Mouse (Mus musculus) monocyte, adult 5-6 weeks (primary cell): ENCODE results near the gene Slc24a5. TPM values are rescaled to one million over a fixed set of nuclear protein-coding genes. Genes with fewer than 3 reads are reported as not detected.
"Not testable (repeated sequence)": the region's sequence is repeated elsewhere in the genome, so short reads cannot be mapped to it uniquely, and the experiment has no call there.

Experiments
- ATAC-seq: fragments of 153-309, 156-312 bp; replicated peaks from 2 replicates; pipeline ENCODE4 v1.8.0; 2017; ENCODE audit warnings: mild to moderate bottlenecking; ENCODE audit not compliant: low TSS enrichment, insufficient number of reproducible peaks, severe bottlenecking, poor library complexity, low FRiP score
- total RNA-seq: library from RNA; stranded (forward); fragments of 200-1000, 200-491, 200-594 nt; gene quantifications from 3 replicates; pipeline ENCODE4 v1.2.3, GENCODE M21; 2017

Slc24a5 gene
- total RNA-seq = 0.49 to 0.86 TPM in 2 of 3 replicates, not detected in the other

DNA sequence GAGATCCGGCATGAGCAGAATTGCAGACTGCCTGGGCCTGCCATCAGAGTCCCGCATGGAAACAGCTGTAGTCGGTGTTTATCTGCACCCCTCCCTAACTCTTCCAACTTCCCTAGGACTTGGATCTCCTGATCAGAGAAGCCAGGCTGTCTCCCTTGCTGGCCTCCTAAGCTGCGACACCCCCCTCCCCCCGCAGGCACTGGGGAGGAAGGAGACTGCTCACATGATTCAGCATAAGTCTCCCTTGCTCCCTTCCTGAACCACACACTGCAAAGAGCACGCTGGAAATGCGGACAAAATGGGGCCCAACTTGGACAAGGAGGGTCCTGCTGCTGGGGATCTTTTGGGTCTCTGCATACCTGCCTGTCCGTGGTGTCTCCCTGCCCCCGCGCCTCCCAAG, at the start of gene Slc24a5:
Slc24a5 (plus strand) TSS at position 231 of the 400 bp plus-strand sequence.
- ATAC-seq = no peak

DNA sequence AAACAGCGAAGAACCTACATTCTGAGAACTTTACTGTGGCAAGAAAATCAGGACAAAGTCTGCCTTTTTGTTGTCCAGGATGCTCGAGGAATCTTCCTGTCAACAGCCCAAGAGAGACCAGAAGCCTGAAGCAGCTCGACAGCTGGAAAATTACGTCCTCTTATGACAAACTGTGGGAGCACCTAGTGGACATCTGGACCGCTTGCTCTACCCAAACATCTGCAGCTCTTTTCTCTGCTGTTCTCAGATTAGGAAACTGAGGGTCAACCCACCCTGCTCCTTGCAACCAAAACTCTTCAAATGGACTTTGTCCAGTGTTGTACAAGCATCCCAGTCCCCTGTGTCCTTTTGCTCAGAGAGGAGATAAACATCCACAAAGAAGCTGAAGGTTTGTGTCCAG, 43.5 kb upstream of the Slc24a5 start:
- ATAC-seq = no peak

DNA sequence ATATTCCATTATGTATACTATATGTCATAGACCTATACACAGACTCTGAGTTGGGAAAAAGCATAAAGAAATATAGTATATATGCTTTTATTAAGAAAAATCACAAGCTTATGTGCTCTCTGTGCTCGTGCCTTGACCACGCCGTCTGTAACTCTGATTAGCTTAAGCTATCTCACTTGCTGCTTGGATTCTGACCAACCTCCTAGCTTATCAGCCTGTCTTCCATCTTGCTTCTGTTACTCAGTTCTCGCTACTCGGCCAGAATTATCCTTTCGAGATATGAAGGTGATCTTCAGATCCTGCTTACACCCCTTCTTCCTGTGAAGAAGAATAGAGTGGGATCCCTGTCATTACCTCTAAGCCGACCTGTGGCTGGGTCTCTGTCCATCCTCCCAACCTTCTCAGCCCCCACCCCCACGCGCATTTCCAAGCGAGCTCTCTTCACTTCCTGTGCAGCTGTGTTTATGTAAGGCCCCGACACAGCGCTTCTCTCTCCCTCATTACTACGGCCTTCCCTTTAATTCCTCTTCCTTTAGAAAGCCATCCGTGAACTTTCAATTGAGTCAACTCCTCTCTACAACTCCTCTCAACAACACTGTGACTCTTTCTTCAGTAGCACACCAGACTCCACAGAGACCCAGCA, 41.4 kb upstream of the Slc24a5 start:
- ATAC-seq = no peak

- ATAC-seq = no peak
Observed at GRCm38 (mm10) chr2:125030591-125030990, 37.3 kb upstream of the Slc24a5 start.

DNA sequence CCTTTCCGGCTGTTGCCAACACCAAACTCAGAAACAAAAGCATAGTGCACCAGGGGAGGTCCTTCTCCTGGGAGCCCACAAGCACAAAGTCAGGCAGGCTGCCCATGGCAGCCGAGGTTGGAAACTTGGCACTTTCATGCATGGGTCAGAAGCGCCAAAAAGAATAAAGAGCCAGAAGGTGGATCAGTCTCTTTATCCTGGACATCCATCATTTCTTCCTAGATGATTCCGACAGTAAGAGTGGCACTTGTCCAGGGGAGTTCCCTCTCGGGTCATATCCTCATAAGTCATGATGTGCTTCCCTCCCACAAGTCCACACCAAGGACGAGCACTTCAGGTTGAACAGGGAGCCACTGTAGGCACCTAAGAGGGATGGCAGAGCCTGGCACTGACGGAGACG, 36.8 kb upstream of the Slc24a5 start:
- ATAC-seq = no peak

DNA sequence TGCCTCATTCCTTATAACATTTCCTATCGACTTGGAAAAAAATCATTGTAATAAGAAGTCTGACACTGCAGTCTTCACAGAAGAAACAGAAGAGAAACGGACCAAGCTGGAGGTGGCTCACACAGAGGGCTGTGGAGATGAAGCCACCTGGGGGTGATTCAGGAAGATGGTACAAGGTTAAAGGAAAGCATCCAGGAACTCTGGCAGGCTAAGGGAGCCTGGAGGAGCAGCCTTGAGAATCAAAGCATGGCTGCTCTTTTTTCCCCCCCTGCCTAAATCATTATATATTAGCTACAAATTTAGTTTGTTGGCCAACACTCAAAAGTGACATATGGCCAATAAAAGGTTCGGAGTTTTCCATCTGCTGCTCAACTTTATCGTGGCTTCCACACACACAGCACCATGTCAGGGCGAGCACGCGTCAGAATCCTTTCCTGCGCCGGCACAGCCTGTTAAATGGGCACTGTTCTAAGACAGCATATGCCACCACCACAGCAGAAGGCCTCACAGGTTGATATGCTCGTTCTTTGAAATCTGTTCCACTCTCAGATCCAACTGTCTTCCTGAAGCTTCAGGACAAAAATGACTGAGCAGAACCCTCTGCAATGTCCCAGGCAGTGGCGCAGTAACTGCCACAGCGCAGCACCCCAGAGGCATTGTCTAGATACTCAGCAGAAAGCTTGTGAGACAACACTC, 36.2 kb upstream of the Slc24a5 start:
- ATAC-seq = no peak

DNA sequence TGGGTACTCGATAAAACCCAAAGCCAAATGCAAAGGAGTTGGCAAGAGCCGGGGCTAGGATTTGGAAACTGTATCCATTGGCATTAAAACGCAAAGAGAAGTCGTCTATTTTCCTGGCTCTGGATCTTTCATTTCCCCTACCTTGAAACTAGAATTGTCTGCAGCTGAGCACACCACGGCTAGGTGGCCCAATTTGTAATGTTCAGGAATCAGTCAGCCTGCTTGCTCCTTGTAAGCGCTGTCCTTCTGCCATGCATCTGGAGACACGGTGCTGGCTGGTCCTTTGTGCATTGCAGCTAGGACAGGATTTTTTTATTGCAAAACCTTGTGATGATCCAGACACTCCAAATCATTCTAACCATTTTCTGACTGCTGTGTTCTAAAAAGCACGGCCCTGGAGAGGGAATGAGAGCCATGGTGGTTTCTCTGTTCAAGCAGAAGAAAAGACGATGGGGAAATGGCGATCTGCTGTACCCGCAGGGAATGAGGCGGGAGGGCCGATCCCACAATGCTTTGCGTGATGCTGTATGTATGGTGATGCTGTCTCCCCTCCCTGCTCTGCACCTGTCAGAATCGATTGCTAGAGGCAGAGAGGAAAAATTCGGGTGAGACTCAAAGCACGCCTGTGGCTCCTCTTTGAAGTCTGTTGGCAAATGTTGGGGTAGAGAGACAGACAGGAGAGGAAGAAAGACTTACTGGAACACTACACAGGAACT, 35.5 kb upstream of the Slc24a5 start:
- ATAC-seq = no peak

DNA sequence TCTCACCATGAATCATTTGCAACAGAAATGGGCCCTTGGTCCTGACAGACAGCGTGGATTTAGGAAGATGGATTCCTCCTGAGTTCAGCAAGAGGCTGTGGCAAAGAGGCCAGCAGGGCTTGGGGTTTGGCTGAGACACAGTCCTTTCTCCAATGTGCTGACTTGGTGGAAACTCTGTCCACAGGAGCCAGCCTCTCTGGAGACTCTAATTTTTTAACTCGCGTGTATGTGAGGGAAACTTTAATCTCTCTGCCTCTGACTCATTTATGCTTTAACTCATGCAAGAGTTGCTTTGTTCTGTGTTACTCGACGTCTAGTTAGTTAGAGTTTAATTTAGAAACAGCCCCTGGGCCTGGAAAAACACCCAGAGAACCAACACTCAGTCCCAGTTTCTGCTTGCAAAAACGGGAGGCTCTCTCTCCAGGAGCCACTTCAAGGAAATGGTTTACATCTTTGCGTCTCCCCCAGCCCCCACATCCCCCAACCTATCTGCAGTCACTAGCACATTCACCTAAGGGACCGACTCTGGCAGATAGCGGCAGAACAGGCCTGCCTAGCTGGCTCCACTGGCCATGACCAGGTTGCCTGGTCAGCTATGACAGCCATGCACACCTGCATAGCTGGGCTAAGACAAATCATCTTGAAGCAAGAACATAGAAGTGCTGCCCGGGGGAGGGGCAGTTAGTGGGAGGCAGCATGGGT, 34.7 kb upstream of the Slc24a5 start:
- ATAC-seq = no peak

DNA sequence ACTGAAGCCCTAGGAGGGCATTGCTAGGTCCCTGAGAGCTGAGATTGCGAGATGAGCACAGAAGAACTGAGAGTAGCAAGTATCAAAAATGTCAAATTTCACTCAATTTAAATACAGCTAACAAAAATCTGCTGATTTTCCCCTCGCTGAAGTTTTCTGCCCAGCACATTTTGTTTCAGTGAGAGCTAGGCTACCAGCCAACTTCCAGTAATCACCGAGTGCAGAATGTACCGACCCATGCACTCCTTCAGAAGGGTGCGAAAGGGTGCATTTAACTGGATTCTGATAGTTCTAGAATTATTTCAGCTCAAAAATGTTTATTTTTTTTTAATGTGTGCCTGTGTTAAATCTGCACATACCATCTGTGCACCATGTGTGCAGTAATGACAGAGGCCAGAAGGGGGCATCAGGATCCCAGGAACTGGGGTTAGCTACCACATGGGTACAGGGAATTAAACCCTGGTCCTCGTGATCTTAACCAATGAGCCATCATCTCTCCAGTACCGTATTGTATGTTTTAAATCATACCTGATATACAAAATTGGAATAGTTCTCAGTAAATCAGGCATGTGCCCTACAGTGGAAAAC, 12.5 kb upstream of the Slc24a5 start:
- no peak for ATAC-seq

DNA sequence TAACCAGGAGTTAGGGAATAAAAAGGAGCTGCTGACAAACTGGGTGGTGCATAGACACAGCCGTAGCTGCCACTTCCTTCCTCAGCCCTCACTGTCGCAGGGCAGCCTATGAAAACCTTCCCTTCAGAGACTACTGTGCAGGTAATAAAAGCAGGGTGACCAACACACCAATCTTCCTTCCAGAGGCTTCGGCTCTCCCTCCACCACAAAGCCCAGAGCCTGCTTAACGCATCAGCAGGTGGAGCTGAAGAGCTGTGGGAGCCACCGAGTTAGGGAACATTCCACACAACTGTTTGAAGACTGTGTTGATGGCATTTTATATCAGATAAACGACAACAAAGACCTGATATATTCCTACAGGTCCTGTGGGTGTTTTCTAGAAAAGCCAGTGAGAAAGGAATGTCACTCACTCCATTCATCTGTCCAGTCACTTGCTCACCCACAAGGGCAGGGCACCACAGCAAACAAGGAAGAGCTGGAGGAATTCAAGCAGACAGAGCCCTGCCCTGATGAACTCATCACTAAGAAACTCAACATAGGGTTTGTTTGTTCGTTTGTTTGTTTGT, 10.6 kb upstream of the Slc24a5 start:
- no peak for ATAC-seq

DNA sequence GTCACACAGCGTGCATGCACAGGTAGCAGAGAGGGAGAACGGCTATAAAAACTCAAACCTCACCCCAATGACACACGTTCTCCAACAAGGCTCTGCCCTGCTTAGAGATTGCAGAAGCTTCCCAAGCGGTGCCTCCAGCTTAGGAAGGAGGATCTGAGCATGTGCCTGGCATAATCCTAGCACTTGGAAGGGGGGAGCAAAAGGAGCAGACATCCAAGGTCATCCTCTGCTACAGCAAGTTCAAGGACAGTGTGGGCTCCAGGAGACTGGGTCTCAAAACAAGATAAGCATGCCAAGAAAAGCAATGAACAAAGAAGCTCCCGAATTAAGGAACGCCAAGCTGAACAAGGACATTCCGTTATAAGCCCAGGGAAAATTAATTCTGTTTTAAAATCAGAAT, 6.5 kb upstream of the Slc24a5 start:
- ATAC-seq = no peak

DNA sequence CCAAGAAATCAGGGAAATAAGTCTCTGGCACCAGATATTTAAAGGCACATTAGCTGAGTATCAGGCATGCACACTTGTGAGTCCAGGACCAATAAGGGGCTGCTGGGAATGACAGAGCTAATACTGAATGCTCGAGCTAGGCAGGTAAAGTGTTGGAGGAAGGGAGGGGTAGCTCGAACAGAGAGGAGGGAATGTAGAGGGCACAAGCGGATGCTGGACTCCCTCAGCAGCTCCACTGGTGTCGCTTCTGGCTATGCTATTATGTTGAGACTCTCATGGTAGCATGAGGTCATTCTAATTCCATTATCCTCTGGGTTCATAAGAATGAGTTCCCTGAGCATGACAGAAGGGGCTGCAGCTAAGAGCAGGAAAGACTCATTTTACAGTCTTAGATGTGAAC, 5.0 kb upstream of the Slc24a5 start:
- ATAC-seq = no peak

DNA sequence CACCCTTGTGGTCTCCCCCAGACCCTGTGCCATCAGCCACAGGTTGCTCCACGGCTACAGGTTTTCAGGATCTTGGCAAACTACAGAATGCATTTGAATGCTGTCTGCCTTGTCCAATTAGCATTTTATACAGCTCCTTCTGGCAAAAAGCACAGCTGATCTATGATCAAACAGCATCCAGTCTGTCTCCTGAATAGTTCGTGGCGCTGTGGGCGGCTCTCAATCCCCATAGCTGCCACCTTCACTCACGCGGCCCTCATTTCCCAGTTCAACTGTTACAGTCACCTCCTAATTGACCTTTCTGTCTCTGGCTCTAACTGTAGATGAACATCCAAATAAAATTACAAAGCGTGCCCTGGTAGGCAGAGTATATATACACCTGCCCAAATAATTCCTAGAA, 551 bp upstream of the Slc24a5 start:
- no peak for ATAC-seq

DNA sequence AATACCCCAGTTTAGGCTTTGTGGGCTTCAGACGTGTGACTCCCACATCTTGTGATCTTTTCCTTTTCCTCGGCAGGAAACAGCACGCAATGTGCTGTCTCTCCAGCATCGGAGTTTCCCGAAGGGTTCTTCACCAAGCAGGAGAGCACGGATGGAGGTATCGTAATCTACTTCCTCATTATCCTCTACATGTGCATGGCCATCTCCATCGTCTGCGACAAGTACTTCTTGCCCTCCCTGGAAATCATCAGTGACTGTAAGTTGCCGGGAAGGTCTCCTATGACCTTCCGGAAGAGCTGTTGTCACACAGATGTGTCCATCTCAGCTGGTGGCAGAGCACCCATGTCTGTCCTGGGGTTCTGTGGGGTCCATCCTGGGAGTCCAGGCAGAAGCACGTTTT, 772 bp downstream of the Slc24a5 start:
- no peak for ATAC-seq

DNA sequence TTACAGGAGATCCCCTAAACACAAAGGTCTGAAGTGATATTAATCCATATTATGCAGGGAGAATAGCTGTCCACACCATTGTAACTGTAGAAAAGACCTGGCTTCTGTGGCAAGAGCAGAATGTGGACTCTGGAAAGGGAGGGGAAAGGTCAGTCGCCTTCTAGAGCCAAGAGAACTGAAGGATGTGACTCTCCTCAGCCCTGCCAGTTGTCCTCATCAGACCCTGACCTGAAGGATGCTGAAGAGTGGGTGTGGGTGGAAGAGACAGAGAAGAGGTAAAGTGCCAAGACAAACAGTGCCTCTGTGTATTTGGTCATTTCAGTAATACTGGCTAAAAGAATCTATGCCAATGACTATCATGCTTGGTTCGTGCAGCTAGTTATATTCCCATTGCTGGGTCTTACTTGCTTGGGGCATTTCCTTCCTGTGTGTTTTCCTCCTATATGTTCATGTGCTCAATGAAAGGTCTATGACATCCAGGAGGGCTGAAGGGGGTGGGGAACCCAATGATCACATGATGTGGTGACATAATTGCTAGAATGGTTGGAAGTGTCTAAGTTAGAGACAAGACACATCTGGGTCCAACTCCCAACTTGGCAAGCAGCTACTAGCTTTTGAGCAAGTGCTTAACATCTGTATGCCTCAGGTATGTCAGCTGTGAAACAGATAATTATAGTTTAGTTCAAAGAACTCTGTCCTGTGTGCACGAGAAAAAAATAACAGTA, 5.3 kb downstream of the Slc24a5 start:
- no peak for ATAC-seq

- no peak for ATAC-seq
Observed at GRCm38 (mm10) chr2:125083879-125084278, 16.0 kb downstream of the Slc24a5 start.

DNA sequence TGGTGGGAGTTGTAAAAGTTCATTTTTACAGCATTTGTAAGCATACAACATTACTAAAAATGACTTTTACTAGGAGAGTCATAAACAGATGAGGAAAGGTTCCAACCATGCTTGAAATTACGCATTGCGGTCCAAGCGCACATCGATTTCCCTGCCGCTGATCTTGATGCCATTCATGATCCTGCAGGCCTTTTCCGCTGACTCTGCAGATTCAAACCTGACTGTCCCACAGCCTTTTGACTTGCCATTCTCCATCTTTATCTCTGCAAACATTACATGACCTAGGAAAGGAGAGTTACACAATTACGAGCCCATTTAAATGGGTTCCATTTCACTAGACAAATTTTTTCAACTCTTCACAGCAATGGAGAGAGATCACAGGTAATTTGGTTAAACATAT, 20.8 kb downstream of the Slc24a5 start:
- ATAC-seq = no peak

DNA sequence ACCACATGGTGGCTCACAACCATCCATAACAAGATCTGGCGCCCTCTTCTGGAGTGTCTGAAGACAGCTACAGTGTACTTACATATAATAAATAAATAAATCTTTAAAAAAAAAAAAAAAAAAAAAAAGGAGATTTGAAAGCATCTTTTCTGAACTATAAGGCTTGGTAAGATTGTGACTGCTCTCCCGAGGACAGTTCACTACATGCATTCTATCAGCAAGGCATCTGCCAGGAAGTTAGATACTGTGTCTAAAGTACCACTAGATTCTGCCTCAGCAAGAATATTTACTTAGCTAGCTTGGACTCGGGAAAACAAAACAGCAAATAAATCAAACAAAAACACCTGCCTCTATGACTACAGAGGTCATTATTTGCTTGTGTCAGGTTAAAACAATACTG, 24.2 kb downstream of the Slc24a5 start:
- ATAC-seq = not testable (repeated sequence)
